Mouse (Mus musculus) pancreas, adult 10 weeks (tissue): ENCODE measurements around the gene Col6a6. TPM values are rescaled to one million over a fixed set of nuclear protein-coding genes. Genes with fewer than 3 reads are reported as not detected.

Source experiments
- polyA plus RNA-seq: library from polyadenylated mRNA; stranded (reverse); fragments of 350-450 nt; fragmentation: Illumina TruSeq; extraction: RNeasy Lipid Tissue Mini Kit (QIAGEN cat#74804); gene quantifications from one replicate; pipeline ENCODE4 v1.2.3, GENCODE M21; 2015; ENCODE audit warnings: low read depth, low replicate concordance; ENCODE audit not compliant: insufficient read depth

Col6a6 gene
- polyA plus RNA-seq, result 2.1 TPM

GRCm38 (mm10) chr9:105827791-105828385, at the start of gene Col6a6:
Col6a6 (minus strand) TSS chr9:105828160.

GRCm38 (mm10) chr9:105642460-105643371, 185.2 kb downstream of the Col6a6 start, which contains the start of gene Pik3r4:
Pik3r4 (plus strand) TSS chr9:105642978.

Other genes with a start within 250 kb of the Col6a6 start
- 6.4 TPM for gene Pik3r4, start 185.2 kb downstream of the Col6a6 start, polyA plus RNA-seq
- 1.6 TPM for gene Col6a5, start 132.5 kb upstream of the Col6a6 start, polyA plus RNA-seq